Mouse (Mus musculus) liver, embryonic 14.5 days (tissue): Measurements from ENCODE around the gene Cpsf4. TPM values are rescaled to one million over a fixed set of nuclear protein-coding genes. Genes with fewer than 3 reads are reported as not detected.

Experiments used
- ATAC-seq: fragments of 200-750 bp; cut with Nextera tagmentation; 2 replicates; pipeline ENCODE4 v1.8.0; 2017; ENCODE audit warnings: moderate number of reproducible peaks, mild to moderate bottlenecking, moderate library complexity; ENCODE audit not compliant: insufficient read depth
- DNase-seq, 3 experiments: peaks; one replicate each; pipeline ENCODE4 v3.0.0-alpha.2; 2012 to 2013; ENCODE audit warnings: low read depth in 3 of 3, low spot score in 3 of 3
- H3K27ac ChIP-seq: fragments of 300-500 bp; sonication (generic); 2 replicates; pipeline ENCODE4 v1.5.1; 2014; ENCODE audit warnings: moderate library complexity, mild to moderate bottlenecking, control low read depth, inconsistent platforms
- H3K27me3 ChIP-seq: fragments of 300-500 bp; sonication (generic); 2 replicates; pipeline ENCODE4 v1.6.1; 2014; ENCODE audit warnings: mild to moderate bottlenecking, low read length, moderate library complexity; ENCODE audit not compliant: control insufficient read depth, insufficient read depth
- H3K36me3 ChIP-seq: fragments of 300-500 bp; sonication (generic); replicated peaks from 2 replicates; pipeline ENCODE4 v1.6.1; 2014; ENCODE audit warnings: low read depth; ENCODE audit not compliant: control insufficient read depth, insufficient read depth
- H3K4me1 ChIP-seq, 2 experiments: fragments of 200-500 bp in 1 of 2; fragments of 300-500 bp in 1 of 2; sonication (generic) in 1 of 2; replicated peaks; 2 replicates each; pipeline ENCODE4 v1.6.1; 2012 to 2014; ENCODE audit warnings: antibody characterized with exemption in 1 of 2, inconsistent platforms in 1 of 2, low read length in 1 of 2; ENCODE audit not compliant: control insufficient read depth in 2 of 2, insufficient read depth in 2 of 2
- H3K4me2 ChIP-seq: fragments of 300-500 bp; sonication (generic); 2 replicates; pipeline ENCODE4 v1.6.1; 2014; ENCODE audit warnings: low read depth, mild to moderate bottlenecking, control low read depth, moderate library complexity
- H3K4me3 ChIP-seq, 2 experiments: fragments of 200-500 bp in 1 of 2; fragments of 300-500 bp in 1 of 2; sonication (generic) in 1 of 2; 2 replicates each; pipeline ENCODE4 v1.5.1; 2012 to 2014; ENCODE audit warnings: low read depth in 2 of 2, low read length in 2 of 2, mild to moderate bottlenecking in 2 of 2, control low read depth in 1 of 2, inconsistent platforms in 1 of 2, moderate library complexity in 1 of 2; ENCODE audit not compliant: insufficient read depth in 1 of 2
- H3K9ac ChIP-seq: fragments of 300-500 bp; sonication (generic); replicated peaks from 2 replicates; pipeline ENCODE4 v1.6.1; 2014; ENCODE audit warnings: mild to moderate bottlenecking, control low read depth, moderate library complexity
- H3K9me3 ChIP-seq: fragments of 300-500 bp; sonication (generic); 2 replicates; pipeline ENCODE4 v1.6.1; 2016; ENCODE audit warnings: low read length, mixed read lengths; ENCODE audit not compliant: control insufficient read depth
- CTCF ChIP-seq: IDR thresholded peaks from 2 replicates; pipeline ENCODE4 v1.5.1; 2016; ENCODE audit warnings: antibody characterized with exemption, low read depth, control low read depth
- EP300 ChIP-seq: IDR thresholded peaks from 2 replicates; pipeline ENCODE4 v1.6.1; 2016; ENCODE audit warnings: antibody characterized with exemption, low read depth
- WGBS: fragments of 180-500 bp; shearing (Covaris S2); extraction: QIAGEN DNeasy Blood & Tissue Kit; methylation state at CpG from one replicate; pipeline ENCODE4 v1.1.7; 2014; ENCODE audit not compliant: insufficient replicate concordance; 5-methylcytosine and 5-hydroxymethylcytosine counted together
- polyA plus RNA-seq, 2 experiments: library from polyadenylated mRNA; depleted of rRNA in 1 of 2; stranded (reverse) in 1 of 2; unstranded in 1 of 2; fragments of >200 nt; fragmentation: Nextera tagmentation in 1 of 2; extraction: Ambion mirVana in 1 of 2; gene quantifications; 2 replicates each; pipeline versions ENCODE4 v1.2.1 to v1.2.3; 2012 to 2014

The Cpsf4 gene
- polyA plus RNA-seq (2012; rRNA removed) (25.6 and 29.8 TPM in 2 replicates), polyA plus RNA-seq (2014; fragmentation: Nextera tagmentation; extraction: Ambion mirVana) (14.2 TPM in 2 replicates)

DNA sequence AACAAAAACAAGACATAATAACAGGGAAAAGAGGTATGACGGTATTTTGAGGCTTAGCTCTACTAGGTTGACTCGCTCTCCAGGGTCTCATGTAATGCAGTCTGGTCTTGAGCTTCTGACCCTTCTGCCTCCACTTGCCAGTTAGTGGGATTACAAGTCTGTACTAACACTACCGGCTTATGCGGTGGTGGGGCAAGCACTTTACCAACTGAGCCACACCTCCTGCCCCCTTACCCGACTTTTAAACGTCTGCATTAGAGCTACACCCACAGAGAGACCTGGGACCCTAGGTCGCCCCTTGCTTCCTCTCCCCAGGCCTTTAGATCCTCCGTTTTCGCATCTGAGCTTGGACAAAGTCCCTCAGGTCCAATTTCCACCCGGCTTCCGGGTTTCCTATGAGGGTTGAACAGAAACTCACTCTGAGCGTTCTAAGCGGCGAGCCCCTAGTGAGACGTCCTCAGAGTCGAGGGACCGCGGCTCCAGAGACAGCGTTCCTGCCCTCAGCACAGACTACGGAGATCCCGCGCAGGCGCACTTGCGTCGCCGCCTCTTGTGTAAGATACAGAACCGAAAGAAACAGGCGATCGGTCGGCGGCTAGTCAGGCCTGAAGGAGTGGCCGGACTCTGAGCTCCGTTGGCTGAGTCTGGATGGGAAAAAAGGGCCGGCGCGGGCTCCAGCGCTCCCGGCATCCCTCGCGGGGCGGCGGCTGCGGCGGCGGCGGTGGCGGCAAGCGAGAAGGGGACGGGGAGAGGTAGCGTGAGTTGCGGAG lies at the start of gene Cpsf4, which contains the start of gene Ptcd1:
Gene Cpsf4 (plus strand): TSS at position 678 of the 770 bp plus-strand sequence.
Gene Ptcd1 (minus strand): TSS at position 573 of the 770 bp plus-strand sequence.
- Histone ChIP-seq H3K4me1 (peaks cover 11 to 13% of the 10 kb centered on the region in 2 experiments), H3K27me3 (no peaks in the 10 kb centered on the region), H3K4me3 (peak within 1 kb of the TSS; percentile 74 to 98), H3K27ac (peak within 1 kb of the TSS; percentile 40), H3K9ac (peak within 1 kb of the TSS; percentile 82), H3K4me2 (peak within 1 kb of the TSS; percentile 80), H3K9me3 (no peaks in the 10 kb centered on the region), H3K36me3 (peaks cover 23% of the 10 kb centered on the region)
- ATAC-seq = peak; percentile 95
- no peak for TF ChIP-seq CTCF
- TF ChIP-seq EP300 = no peak
- peak; percentile 98 to 99 (median 99) for DNase-seq
- under 1% methylated on average over 51 of the region's 51 CpGs for WGBS

DNA sequence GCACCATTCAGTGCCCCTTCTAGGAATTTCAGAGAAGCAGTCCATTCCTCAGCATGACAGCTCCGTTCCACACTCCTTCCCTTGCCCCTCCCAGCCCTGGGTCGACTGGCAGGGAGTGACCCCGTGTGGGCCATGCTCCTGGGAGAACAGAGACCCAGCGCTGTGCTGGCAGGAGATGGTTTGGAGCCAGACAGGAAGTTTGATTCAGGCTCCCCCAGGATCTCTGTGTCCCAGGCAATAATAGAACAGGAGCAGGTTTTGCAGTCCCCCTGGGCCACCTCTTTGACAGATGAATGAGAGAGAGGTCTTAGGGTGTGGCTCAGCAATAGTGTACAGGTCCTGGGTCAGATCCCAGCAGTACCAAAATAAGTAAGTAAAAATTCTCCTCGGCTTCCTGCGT lies 49.0 kb upstream of the Cpsf4 start:
- H3K4me1 ChIP-seq = no peaks in the 10 kb centered on the region
- no peak overlapping the region for H3K4me3 ChIP-seq
- no peak for DNase-seq
- H3K9ac ChIP-seq = no peak overlapping the region
- no peak for ATAC-seq
- H3K27me3 ChIP-seq = no peaks in the 10 kb centered on the region
- H3K4me2 ChIP-seq = no peak overlapping the region
- H3K9me3 ChIP-seq = no peaks in the 10 kb centered on the region
- WGBS = 68% methylated on average over 6 of the region's 6 CpGs
- H3K36me3 ChIP-seq = no peaks in the 10 kb centered on the region
- TF ChIP-seq CTCF (no peak), EP300 (no peak)
- H3K27ac ChIP-seq = no peak overlapping the region

DNA sequence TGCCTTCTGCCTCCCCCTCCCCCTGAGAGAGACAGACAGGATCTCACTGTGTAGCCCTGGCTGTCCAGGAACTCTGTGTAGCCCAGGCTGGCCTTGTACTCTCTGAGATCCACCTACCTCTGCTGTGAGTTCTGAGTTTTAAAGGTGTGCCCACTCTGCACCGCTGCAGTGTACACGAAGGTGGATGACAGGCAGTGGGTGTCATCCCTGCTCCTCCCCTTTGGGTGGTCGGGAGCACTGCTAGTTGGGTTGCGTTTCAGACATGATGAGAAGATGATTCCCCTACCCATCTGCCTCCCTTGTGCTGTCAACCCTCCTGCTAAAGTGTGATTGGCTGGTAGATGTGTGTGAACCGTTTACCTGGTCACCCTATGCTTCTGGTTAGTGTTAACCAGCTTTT lies 48.6 kb upstream of the Cpsf4 start:
- WGBS = 78% methylated on average over 5 of the region's 5 CpGs
- Histone ChIP-seq H3K4me1 (no peaks in the 10 kb centered on the region), H3K4me2 (no peak overlapping the region), H3K27ac (no peak overlapping the region), H3K36me3 (no peaks in the 10 kb centered on the region), H3K9me3 (no peaks in the 10 kb centered on the region), H3K27me3 (no peaks in the 10 kb centered on the region), H3K4me3 (no peak overlapping the region), H3K9ac (no peak overlapping the region)
- DNase-seq (no peak), ATAC-seq (no peak)
- TF ChIP-seq EP300 (no peak), CTCF (no peak)

DNA sequence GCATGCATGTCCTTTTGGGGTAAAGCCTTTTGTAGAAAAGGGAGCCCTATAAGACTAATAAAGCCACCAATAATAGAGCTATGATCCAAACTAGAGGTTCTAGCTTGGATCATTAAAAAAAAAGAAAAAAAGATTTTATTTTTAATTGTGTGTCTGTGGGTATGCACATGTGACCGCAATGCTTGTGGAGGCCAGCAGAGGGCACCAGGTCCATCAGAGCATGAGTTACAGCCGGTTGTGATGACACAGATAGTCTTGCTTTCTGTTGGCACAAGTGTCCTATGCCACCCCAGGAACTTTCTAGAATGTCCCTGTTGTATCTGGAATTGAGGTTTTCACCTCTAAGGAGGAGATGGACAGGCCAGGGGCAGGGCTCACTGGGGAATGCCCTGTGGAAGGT lies 47.6 kb upstream of the Cpsf4 start:
- Histone ChIP-seq H3K27me3 (no peaks in the 10 kb centered on the region), H3K4me2 (no peak overlapping the region), H3K4me3 (no peak overlapping the region), H3K4me1 (no peaks in the 10 kb centered on the region), H3K36me3 (peaks cover under 1% of the 10 kb centered on the region), H3K9me3 (no peaks in the 10 kb centered on the region), H3K9ac (no peak overlapping the region), H3K27ac (no peak overlapping the region)
- 88% methylated on average over 2 of the region's 2 CpGs for whole genome bisulfite sequencing
- ATAC-seq = no peak
- DNase-seq = no peak
- TF ChIP-seq CTCF (peak; percentile 85), EP300 (no peak)

DNA sequence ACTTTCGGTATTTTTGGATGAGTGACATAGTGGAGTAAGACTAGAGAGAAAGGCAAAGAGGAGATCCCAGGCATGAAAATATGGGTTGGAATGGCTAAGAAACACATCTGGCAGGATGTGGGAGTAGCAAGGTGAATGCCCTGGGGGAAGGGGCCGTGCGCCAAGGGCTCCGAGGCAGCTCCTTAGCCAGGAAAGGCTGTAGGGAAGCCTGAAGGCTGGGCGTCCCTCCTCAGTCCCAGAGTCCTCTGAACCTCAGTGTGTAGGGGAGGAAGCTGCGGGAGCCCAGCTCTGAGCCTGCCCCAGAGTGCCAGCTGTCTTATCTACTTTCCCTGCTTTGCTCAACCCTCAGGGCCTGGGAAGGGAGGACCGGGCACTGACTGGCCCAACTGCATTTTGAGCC lies 46.1 kb upstream of the Cpsf4 start:
- Histone ChIP-seq H3K9ac (no peak overlapping the region), H3K9me3 (no peaks in the 10 kb centered on the region), H3K36me3 (peaks cover 3% of the 10 kb centered on the region), H3K27me3 (no peaks in the 10 kb centered on the region), H3K4me3 (no peak overlapping the region), H3K4me2 (no peak overlapping the region), H3K27ac (no peak overlapping the region), H3K4me1 (no peaks in the 10 kb centered on the region)
- WGBS = 52% methylated on average over 7 of the region's 7 CpGs
- TF ChIP-seq EP300 (no peak), CTCF (no peak)
- ATAC-seq (no peak), DNase-seq (no peak)
